Mouse (Mus musculus) heart, embryonic 10.5 days (tissue): ENCODE data around the gene Tmco4. TPM values are rescaled to one million over a fixed set of nuclear protein-coding genes. Genes with fewer than 3 reads are reported as not detected.
A peak's percentile ranks its signal among the peaks of the same experiment; 100 is the strongest.

Source experiments
- DNase-seq: peaks from one replicate; pipeline ENCODE4 v3.0.0-alpha.2; 2017; ENCODE audit warnings: low spot score
- H3K27ac ChIP-seq: fragments of 300-500 bp; sonication (generic); 2 replicates; pipeline ENCODE4 v1.5.1; 2016; ENCODE audit warnings: mild to moderate bottlenecking
- H3K27me3 ChIP-seq: fragments of 300-500 bp; sonication (generic); 2 replicates; pipeline ENCODE4 v1.6.1; 2016; ENCODE audit warnings: mild to moderate bottlenecking; ENCODE audit not compliant: poor library complexity, insufficient read depth, severe bottlenecking
- H3K36me3 ChIP-seq: fragments of 300-500 bp; sonication (generic); 2 replicates; pipeline ENCODE4 v1.6.1; 2016; ENCODE audit warnings: mild to moderate bottlenecking, moderate library complexity
- H3K4me1 ChIP-seq: fragments of 300-500 bp; sonication (generic); 2 replicates; pipeline ENCODE4 v1.6.1; 2016; ENCODE audit warnings: mild to moderate bottlenecking
- H3K4me3 ChIP-seq: fragments of 300-500 bp; sonication (generic); 2 replicates; pipeline ENCODE4 v1.5.1; 2016; ENCODE audit warnings: mild to moderate bottlenecking, moderate library complexity
- H3K9me3 ChIP-seq: fragments of 300-500 bp; sonication (generic); 2 replicates; pipeline ENCODE4 v1.6.1; 2016; ENCODE audit warnings: mild to moderate bottlenecking, moderate library complexity
- WGBS: fragments of 180-500 bp; shearing (Covaris S2); methylation state at CpG from one replicate; pipeline ENCODE4 v1.1.7; 2016; 5-methylcytosine and 5-hydroxymethylcytosine counted together
- polyA plus RNA-seq: library from polyadenylated mRNA; unstranded; fragments of >200 nt; fragmentation: Nextera tagmentation; extraction: Ambion mirVana; gene quantifications from 2 replicates; pipeline ENCODE4 v1.2.1, GENCODE M21; 2016

The Tmco4 gene
- polyA plus RNA-seq, 1 experiment from 2014 or later: 3.4 TPM

GRCm38 (mm10) chr4:139054300-139054923 lies 81.7 kb downstream of the Tmco4 start:
- H3K9me3 ChIP-seq: no peaks in the 10 kb centered on the region

GRCm38 (mm10) chr4:139055336-139055735 lies 82.6 kb downstream of the Tmco4 start:
- Histone ChIP-seq H3K36me3 (no peaks in the 10 kb centered on the region), H3K4me1 (peaks cover 7% of the 10 kb centered on the region; the same call in 1 of the 2 replicates), H3K4me3 (no peak overlapping the region), H3K27ac (no peak overlapping the region), H3K27me3 (peaks cover 22% of the 10 kb centered on the region; the same call in 1 of the 2 replicates), H3K9me3 (no peaks in the 10 kb centered on the region)
- 79% methylated on average over 4 of the region's 4 CpGs for WGBS
- no peak for DNase-seq

More at GRCm38 (mm10) chr4:139054300-139054923, 81.7 kb downstream of the Tmco4 start:
- DNase-seq: no peak
- Histone ChIP-seq H3K36me3 (no peaks in the 10 kb centered on the region), H3K27ac (no peak overlapping the region), H3K4me3 (no peak overlapping the region), H3K27me3 (peaks cover 22% of the 10 kb centered on the region; the same call in 1 of the 2 replicates), H3K4me1 (peaks cover 7% of the 10 kb centered on the region; the same call in 1 of the 2 replicates)
- 45% methylated on average over 9 of the region's 9 CpGs for WGBS

DNA sequence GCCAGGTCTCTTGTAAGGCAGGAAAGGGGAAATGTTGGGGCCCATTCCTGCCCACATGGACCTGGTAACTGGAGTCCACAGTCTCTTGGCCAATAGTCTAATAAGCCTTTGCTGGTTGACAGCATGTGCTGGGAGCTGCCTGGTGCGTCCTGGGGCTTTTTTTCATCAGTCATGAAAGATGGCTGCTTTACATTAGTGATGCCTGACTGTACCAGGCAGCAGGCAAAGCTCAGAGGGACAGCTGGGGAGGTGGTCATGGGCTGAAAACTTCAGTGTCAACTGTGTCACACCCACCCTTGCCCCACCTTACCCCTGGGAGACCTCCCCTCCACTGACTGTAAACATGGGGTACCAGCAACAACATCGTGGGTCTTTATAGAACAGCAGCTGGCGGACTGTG lies 83.1 kb downstream of the Tmco4 start:
- no peak for DNase-seq
- WGBS: 73% methylated on average over 3 of the region's 3 CpGs

GRCm38 (mm10) chr4:139057291-139057690 lies 84.6 kb downstream of the Tmco4 start:
- no peak for DNase-seq
- peaks cover 30% of the 10 kb centered on the region; the same call in 1 of the 2 replicates for H3K27me3 ChIP-seq
- H3K9me3 ChIP-seq: no peaks in the 10 kb centered on the region
- peaks cover 7% of the 10 kb centered on the region; the same call in 1 of the 2 replicates for H3K4me1 ChIP-seq
- no peak overlapping the region for H3K27ac ChIP-seq
- 73% methylated on average over 5 of the region's 5 CpGs for WGBS
- H3K36me3 ChIP-seq: no peaks in the 10 kb centered on the region
- H3K4me3 ChIP-seq: no peak overlapping the region

More for the DNA sequence above, 83.1 kb downstream of the Tmco4 start:
- H3K9me3 ChIP-seq: no peaks in the 10 kb centered on the region
- H3K27ac ChIP-seq: no peak overlapping the region
- peaks cover 7% of the 10 kb centered on the region; the same call in 1 of the 2 replicates for H3K4me1 ChIP-seq
- H3K4me3 ChIP-seq: no peak overlapping the region
- no peaks in the 10 kb centered on the region for H3K36me3 ChIP-seq
- H3K27me3 ChIP-seq: peaks cover 22% of the 10 kb centered on the region; the same call in 1 of the 2 replicates

GRCm38 (mm10) chr4:139058029-139058428 lies 85.3 kb downstream of the Tmco4 start:
- Histone ChIP-seq H3K36me3 (no peaks in the 10 kb centered on the region), H3K27me3 (peaks cover 25% of the 10 kb centered on the region; the same call in 1 of the 2 replicates), H3K4me3 (no peak overlapping the region), H3K4me1 (peaks cover 7% of the 10 kb centered on the region; the same call in 1 of the 2 replicates), H3K27ac (no peak overlapping the region), H3K9me3 (no peaks in the 10 kb centered on the region)
- DNase-seq: no peak
- 80% methylated on average over 5 of the region's 5 CpGs for WGBS

DNA sequence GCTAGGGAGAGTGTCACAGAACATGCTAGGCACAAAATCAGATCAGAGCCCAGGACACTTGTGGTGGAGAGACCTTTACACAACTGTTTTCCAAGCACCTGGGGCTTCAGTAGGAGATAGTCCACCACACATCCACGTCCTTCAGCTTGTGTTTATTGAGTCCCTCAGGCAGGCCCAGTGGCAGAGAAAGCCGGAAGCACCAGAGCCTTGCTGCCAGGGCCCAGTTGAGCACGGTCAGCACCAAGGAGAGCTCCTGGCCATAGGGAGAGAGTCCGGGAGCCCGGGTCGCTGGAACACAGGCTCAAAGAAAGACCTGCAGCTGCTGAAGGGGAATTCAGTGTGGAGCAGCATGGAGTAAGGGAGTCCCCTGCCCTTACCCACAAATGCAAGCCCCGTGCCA lies 86.9 kb downstream of the Tmco4 start:
- Histone ChIP-seq H3K4me1 (peaks cover 2% of the 10 kb centered on the region; the same call in 1 of the 2 replicates), H3K27me3 (peaks cover 24% of the 10 kb centered on the region; the same call in 1 of the 2 replicates), H3K4me3 (no peak overlapping the region), H3K9me3 (no peaks in the 10 kb centered on the region), H3K36me3 (no peaks in the 10 kb centered on the region), H3K27ac (no peak overlapping the region)
- 9% methylated on average over 7 of the region's 7 CpGs for WGBS
- peak; percentile 81 for DNase-seq

DNA sequence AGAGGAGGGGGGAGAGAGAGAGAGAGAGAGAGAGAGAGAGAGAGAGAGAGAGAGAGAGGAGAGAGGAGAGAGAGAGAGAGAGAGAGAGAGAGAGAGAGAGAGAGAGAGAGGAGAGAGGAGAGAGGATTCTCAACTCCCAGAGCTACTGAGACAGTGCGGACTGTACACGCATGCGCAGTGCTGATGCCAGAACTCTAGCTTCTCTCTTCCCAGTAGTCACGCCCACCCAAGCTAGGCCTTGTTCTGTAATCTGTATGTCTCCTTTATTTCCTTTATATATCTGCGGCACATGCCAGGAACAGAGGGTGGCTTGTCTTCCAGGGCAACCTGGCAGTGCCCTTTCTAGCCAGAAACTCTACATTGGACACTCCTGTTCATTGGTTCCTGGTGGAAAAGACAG lies 92.1 kb downstream of the Tmco4 start:
- H3K27ac ChIP-seq: no peak overlapping the region
- H3K4me1 ChIP-seq: no peaks in the 10 kb centered on the region
- WGBS: 85% methylated on average over 5 of the region's 5 CpGs
- H3K4me3 ChIP-seq: no peak overlapping the region
- H3K9me3 ChIP-seq: no peaks in the 10 kb centered on the region
- no peak for DNase-seq
- peaks cover 41% of the 10 kb centered on the region for H3K27me3 ChIP-seq
- H3K36me3 ChIP-seq: no peaks in the 10 kb centered on the region

DNA sequence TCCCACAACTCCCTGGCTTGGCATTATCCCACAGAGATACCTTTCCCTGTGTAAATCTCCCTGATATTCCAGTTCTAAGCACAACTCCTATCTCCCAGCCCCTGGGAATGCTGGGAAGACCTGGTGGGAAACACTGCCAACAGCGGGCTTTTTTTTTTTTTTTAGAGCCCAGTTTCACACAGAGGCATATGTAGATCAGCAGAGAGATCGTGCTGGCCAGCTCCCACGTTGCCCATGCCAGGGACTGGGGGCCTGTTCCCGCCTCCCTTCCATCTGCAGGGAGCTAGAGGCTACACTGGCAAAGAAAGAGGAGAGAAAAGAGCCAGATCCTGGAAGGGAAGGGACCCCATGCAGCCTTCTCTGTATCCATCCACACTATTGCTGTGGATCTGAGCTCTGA lies 95.6 kb downstream of the Tmco4 start:
- DNase-seq: no peak
- WGBS: 34% methylated on average over 4 of the region's 4 CpGs
- Histone ChIP-seq H3K9me3 (no peaks in the 10 kb centered on the region), H3K4me3 (no peak overlapping the region), H3K27me3 (peaks cover 66% of the 10 kb centered on the region), H3K27ac (no peak overlapping the region), H3K4me1 (no peaks in the 10 kb centered on the region), H3K36me3 (no peaks in the 10 kb centered on the region)

DNA sequence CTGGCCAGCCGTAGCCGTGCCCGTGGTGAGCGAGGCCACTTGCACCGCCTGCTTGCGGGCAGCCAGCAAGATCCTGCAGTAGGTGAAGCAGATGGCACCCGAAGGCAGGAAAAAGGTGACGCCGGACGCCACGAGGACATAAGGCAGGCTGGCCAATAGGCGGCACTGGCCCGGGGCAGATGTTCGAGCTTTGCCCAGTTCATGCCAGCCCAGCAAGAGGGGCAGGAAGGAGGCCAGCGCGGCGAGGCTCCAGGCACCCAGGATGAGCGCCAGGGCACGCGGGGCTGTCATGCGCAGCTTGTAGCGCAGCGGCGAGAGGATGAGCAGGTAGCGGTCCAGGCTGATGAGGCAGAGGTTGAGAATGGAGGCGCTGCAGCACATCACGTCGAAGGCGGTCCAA lies 101.4 kb downstream of the Tmco4 start:
- H3K27ac ChIP-seq: no peak overlapping the region
- peak overlapping the region; percentile 67 for H3K4me3 ChIP-seq
- DNase-seq: no peak
- H3K9me3 ChIP-seq: no peaks in the 10 kb centered on the region
- peaks cover 89% of the 10 kb centered on the region for H3K27me3 ChIP-seq
- H3K4me1 ChIP-seq: peaks cover 17% of the 10 kb centered on the region
- WGBS: 14% methylated on average over 29 of the region's 29 CpGs
- H3K36me3 ChIP-seq: no peaks in the 10 kb centered on the region

GRCm38 (mm10) chr4:139075041-139075711 lies 102.5 kb downstream of the Tmco4 start, which contains the start of gene Htr6:
Gene Htr6, minus strand, starts transcription at chr4:139075570.
- WGBS: under 1% methylated on average over 74 of the region's 77 CpGs
- Histone ChIP-seq H3K4me3 (peak within 1 kb of the TSS; percentile 67), H3K27me3 (peaks cover 78% of the 10 kb centered on the region), H3K27ac (peak within 1 kb of the TSS; percentile 5; the same call in 1 of the 2 replicates), H3K9me3 (no peaks in the 10 kb centered on the region), H3K36me3 (no peaks in the 10 kb centered on the region), H3K4me1 (peaks cover 17% of the 10 kb centered on the region)
- no peak for DNase-seq

- Histone ChIP-seq H3K4me3 (peak overlapping the region; percentile 67), H3K9me3 (no peaks in the 10 kb centered on the region), H3K27me3 (peaks cover 73% of the 10 kb centered on the region), H3K27ac (no peak overlapping the region), H3K4me1 (peaks cover 17% of the 10 kb centered on the region), H3K36me3 (no peaks in the 10 kb centered on the region)
- 11% methylated on average over 5 of the region's 5 CpGs for WGBS
- no peak for DNase-seq
Observed at GRCm38 (mm10) chr4:139075915-139076314, 103.2 kb downstream of the Tmco4 start.

DNA sequence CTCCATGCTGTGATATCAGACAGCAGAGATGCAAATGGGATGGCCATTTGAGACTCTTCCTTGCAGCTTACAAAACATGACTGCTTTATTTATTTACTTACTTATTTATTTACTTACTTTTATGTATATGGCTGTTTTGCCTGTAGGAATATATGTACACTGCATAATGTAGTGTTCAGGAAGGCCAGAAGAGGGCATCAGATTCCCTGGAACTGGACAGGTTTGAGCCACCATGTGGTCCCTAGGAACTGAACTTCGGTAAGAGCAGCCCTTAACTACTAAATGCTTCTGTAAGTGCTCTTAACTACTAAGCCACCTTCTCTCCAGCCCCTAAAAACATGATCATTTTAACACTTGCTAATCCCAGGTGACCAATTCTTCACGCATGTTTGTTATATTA lies 105.6 kb downstream of the Tmco4 start:
- H3K4me1 ChIP-seq: peaks cover 29% of the 10 kb centered on the region
- 34% methylated on average over 2 of the region's 2 CpGs for WGBS
- no peak for DNase-seq

GRCm38 (mm10) chr4:139078726-139079125 lies 106.0 kb downstream of the Tmco4 start:
- 23% methylated on average over 4 of the region's 4 CpGs for WGBS
- DNase-seq: no peak
- H3K27ac ChIP-seq: no peak overlapping the region
- H3K9me3 ChIP-seq: no peaks in the 10 kb centered on the region
- H3K4me1 ChIP-seq: peaks cover 31% of the 10 kb centered on the region
- peaks cover 53% of the 10 kb centered on the region for H3K27me3 ChIP-seq
- no peaks in the 10 kb centered on the region for H3K36me3 ChIP-seq
- no peak overlapping the region for H3K4me3 ChIP-seq

More for the DNA sequence above, 105.6 kb downstream of the Tmco4 start:
- Histone ChIP-seq H3K27me3 (peaks cover 57% of the 10 kb centered on the region), H3K9me3 (no peaks in the 10 kb centered on the region), H3K4me3 (no peak overlapping the region), H3K27ac (no peak overlapping the region), H3K36me3 (no peaks in the 10 kb centered on the region)
